Mouse (Mus musculus) embryonic facial prominence, embryonic 13.5 days (tissue): ENCODE results near the gene Gm20662. TPM values are rescaled to one million over a fixed set of nuclear protein-coding genes. Genes with fewer than 3 reads are reported as not detected.
A peak's percentile ranks its signal among the peaks of the same experiment; 100 is the strongest.

Experiments
- ATAC-seq: fragments of 200-750 bp; cut with Nextera tagmentation; 2 replicates; pipeline ENCODE4 v1.8.0; 2017; ENCODE audit warnings: low read depth; ENCODE audit not compliant: insufficient number of reproducible peaks, insufficient read depth, low FRiP score, low TSS enrichment
- H3K27ac ChIP-seq: fragments of 300-500 bp; sonication (generic); 2 replicates; pipeline ENCODE4 v1.5.1; 2015; ENCODE audit warnings: moderate library complexity, mild to moderate bottlenecking, inconsistent platforms
- H3K27me3 ChIP-seq: fragments of 300-500 bp; sonication (generic); 2 replicates; pipeline ENCODE4 v1.6.1; 2015; ENCODE audit warnings: mild to moderate bottlenecking, inconsistent platforms
- H3K36me3 ChIP-seq: fragments of 300-500 bp; sonication (generic); 2 replicates; pipeline ENCODE4 v1.6.1; 2015; ENCODE audit warnings: mild to moderate bottlenecking, inconsistent platforms
- H3K4me1 ChIP-seq: fragments of 300-500 bp; sonication (generic); 2 replicates; pipeline ENCODE4 v1.6.1; 2015; ENCODE audit warnings: inconsistent platforms
- H3K4me2 ChIP-seq: fragments of 300-500 bp; sonication (generic); 2 replicates; pipeline ENCODE4 v1.6.1; 2015; ENCODE audit warnings: moderate library complexity, mild to moderate bottlenecking, inconsistent platforms
- H3K4me3 ChIP-seq: fragments of 300-500 bp; sonication (generic); 2 replicates; pipeline ENCODE4 v1.5.1; 2015; ENCODE audit warnings: mild to moderate bottlenecking, inconsistent platforms
- H3K9ac ChIP-seq: fragments of 300-500 bp; sonication (generic); 2 replicates; pipeline ENCODE4 v1.6.1; 2015; ENCODE audit warnings: mild to moderate bottlenecking, inconsistent platforms
- H3K9me3 ChIP-seq: fragments of 300-500 bp; sonication (generic); 2 replicates; pipeline ENCODE4 v1.6.1; 2016; ENCODE audit warnings: inconsistent platforms
- WGBS: fragments of 180-500 bp; shearing (Covaris S2); methylation state at CpG from one replicate; pipeline ENCODE4 v1.1.7; 2015; ENCODE audit warnings: mixed read lengths; 5-methylcytosine and 5-hydroxymethylcytosine counted together
- microRNA-seq: library from miRNA; unstranded; fragments of <30 nt; microRNA quantifications from one replicate; pipeline ENCODE4, GENCODE M21; 2016
- polyA plus RNA-seq: library from polyadenylated mRNA; unstranded; fragments of >200 nt; fragmentation: Nextera tagmentation; extraction: Ambion mirVana; gene quantifications from 2 replicates; pipeline ENCODE4 v1.2.1, GENCODE M21; 2015

Gm20662 gene
- polyA plus RNA-seq, 1 experiment from 2014 or later: 0.58 TPM

GRCm38 (mm10) chr9:108080168-108080567 is 84.0 kb downstream of the Gm20662 start, which contains the start of gene Mst1:
TSS of gene Mst1 (plus strand) at chr9:108080436.
- H3K36me3 ChIP-seq: peaks cover 13% of the 10 kb centered on the region
- 65% methylated on average over 5 of the region's 5 CpGs for WGBS
- peak within 1 kb of the TSS; percentile 92 for H3K4me3 ChIP-seq
- no peak within 1 kb of the TSS for H3K27ac ChIP-seq
- H3K4me2 ChIP-seq: peak within 1 kb of the TSS; percentile 82
- no peak for ATAC-seq
- peak within 1 kb of the TSS; percentile 98 for H3K9ac ChIP-seq
- H3K27me3 ChIP-seq: peaks cover 44% of the 10 kb centered on the region
- H3K4me1 ChIP-seq: peaks cover 22% of the 10 kb centered on the region
- no peaks in the 10 kb centered on the region for H3K9me3 ChIP-seq

DNA sequence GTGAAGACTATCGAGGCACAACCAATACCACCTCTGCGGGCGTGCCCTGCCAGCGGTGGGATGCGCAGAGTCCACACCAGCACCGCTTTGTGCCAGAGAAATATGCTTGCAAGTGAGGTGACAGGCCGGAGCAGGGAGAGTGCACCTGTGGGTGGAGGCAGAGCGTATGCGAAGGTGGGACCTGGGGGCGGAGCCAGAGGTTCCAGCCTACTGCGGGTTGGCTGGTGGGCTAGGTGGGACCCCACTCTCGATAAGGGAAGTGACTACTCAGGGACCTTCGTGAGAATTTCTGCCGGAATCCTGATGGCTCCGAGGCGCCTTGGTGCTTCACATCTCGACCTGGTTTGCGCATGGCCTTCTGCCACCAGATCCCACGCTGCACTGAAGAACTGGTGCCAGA is 86.4 kb downstream of the Gm20662 start:
- peak overlapping the region; percentile 54 for H3K4me2 ChIP-seq

DNA sequence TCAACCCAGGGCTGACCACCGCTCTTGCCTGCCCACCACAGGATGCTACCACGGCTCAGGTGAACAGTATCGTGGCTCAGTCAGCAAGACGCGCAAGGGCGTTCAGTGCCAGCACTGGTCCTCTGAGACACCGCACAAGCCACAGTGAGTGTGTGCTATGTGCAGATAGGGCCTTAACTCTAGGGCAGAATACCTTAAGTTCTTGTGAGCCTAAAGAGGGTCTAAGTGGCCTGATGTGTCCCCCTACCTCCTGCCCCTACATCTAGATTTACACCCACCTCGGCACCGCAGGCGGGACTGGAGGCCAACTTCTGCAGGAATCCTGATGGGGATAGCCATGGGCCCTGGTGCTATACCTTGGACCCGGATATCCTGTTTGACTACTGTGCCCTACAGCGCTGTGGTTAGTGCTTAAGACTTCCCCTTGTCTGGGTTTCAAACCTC is 86.9 kb downstream of the Gm20662 start, which contains the start of gene Rnf123:
Gene Rnf123 (minus strand): TSS at position 359 of the 444 bp plus-strand sequence.
- H3K4me1 ChIP-seq: peaks cover 18% of the 10 kb centered on the region
- WGBS: 28% methylated on average over 12 of the region's 12 CpGs
- H3K4me3 ChIP-seq: peak within 1 kb of the TSS; percentile 28
- H3K4me2 ChIP-seq: peak within 1 kb of the TSS; percentile 54
- no peak within 1 kb of the TSS for H3K27ac ChIP-seq
- no peak for ATAC-seq
- no peaks in the 10 kb centered on the region for H3K9me3 ChIP-seq
- peak within 1 kb of the TSS; percentile 46 for H3K9ac ChIP-seq
- H3K36me3 ChIP-seq: peaks cover 42% of the 10 kb centered on the region
- peaks cover 44% of the 10 kb centered on the region for H3K27me3 ChIP-seq

More for the DNA sequence above, 86.4 kb downstream of the Gm20662 start:
- 5% methylated on average over 19 of the region's 19 CpGs for WGBS
- H3K4me1 ChIP-seq: peaks cover 22% of the 10 kb centered on the region
- H3K9ac ChIP-seq: peak overlapping the region; percentile 46
- H3K27me3 ChIP-seq: peaks cover 44% of the 10 kb centered on the region
- H3K27ac ChIP-seq: no peak overlapping the region
- peak overlapping the region; percentile 28 for H3K4me3 ChIP-seq
- H3K9me3 ChIP-seq: no peaks in the 10 kb centered on the region
- ATAC-seq: no peak
- peaks cover 37% of the 10 kb centered on the region for H3K36me3 ChIP-seq

GRCm38 (mm10) chr9:108083561-108083960 is 87.4 kb downstream of the Gm20662 start:
- H3K9ac ChIP-seq: no peak overlapping the region
- H3K9me3 ChIP-seq: no peaks in the 10 kb centered on the region
- H3K4me3 ChIP-seq: no peak overlapping the region
- peaks cover 44% of the 10 kb centered on the region for H3K27me3 ChIP-seq
- WGBS: 87% methylated on average over 6 of the region's 6 CpGs
- no peak for ATAC-seq
- H3K36me3 ChIP-seq: peaks cover 47% of the 10 kb centered on the region
- no peak overlapping the region for H3K27ac ChIP-seq
- peaks cover 13% of the 10 kb centered on the region for H3K4me1 ChIP-seq
- H3K4me2 ChIP-seq: no peak overlapping the region

GRCm38 (mm10) chr9:108085261-108085660 is 89.1 kb downstream of the Gm20662 start:
- 94% methylated on average over 4 of the region's 4 CpGs for WGBS
- Histone ChIP-seq H3K4me3 (no peak overlapping the region), H3K36me3 (peaks cover 64% of the 10 kb centered on the region), H3K9ac (no peak overlapping the region), H3K4me2 (no peak overlapping the region), H3K27me3 (peaks cover 42% of the 10 kb centered on the region), H3K4me1 (peaks cover 7% of the 10 kb centered on the region), H3K9me3 (no peaks in the 10 kb centered on the region), H3K27ac (no peak overlapping the region)
- ATAC-seq: no peak

DNA sequence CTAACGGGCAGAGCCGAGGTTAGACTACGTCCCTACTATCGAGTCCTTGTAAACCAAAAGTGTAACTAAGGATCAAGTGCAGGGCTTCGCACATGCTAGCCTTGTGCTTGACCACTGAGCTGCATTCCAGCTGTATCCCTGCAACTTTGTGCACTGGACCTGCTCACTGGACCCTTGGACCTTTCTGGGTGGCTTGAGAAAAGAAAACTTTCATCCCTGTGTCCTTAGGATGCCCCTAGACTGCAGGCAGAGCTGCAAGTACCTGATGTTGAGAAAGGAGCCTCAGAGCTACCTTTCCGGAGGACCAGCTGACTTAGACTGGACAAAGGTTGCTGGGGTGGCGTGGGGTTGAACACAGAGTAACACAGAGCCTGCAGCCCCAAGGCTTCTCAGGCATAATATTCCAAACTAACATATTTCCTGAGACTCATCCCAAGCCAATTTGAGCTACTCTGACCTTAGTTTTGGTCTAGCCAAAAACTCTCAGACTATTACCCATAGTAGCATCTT is 94.5 kb downstream of the Gm20662 start:
- no peaks in the 10 kb centered on the region for H3K27me3 ChIP-seq
- H3K4me3 ChIP-seq: no peak overlapping the region
- H3K9me3 ChIP-seq: no peaks in the 10 kb centered on the region
- H3K36me3 ChIP-seq: peaks cover 72% of the 10 kb centered on the region
- no peak overlapping the region for H3K9ac ChIP-seq
- H3K4me1 ChIP-seq: peaks cover 15% of the 10 kb centered on the region; the same call in 1 of the 2 replicates
- no peak overlapping the region for H3K4me2 ChIP-seq
- no peak overlapping the region for H3K27ac ChIP-seq
- no peak for ATAC-seq
- WGBS: 93% methylated on average over 7 of the region's 7 CpGs

- Histone ChIP-seq H3K9me3 (no peaks in the 10 kb centered on the region), H3K4me3 (peak overlapping the region; percentile 65), H3K27me3 (no peaks in the 10 kb centered on the region), H3K4me2 (peak overlapping the region; percentile 96), H3K36me3 (peaks cover 43% of the 10 kb centered on the region), H3K4me1 (peaks cover 19% of the 10 kb centered on the region; the same call in 1 of the 2 replicates), H3K27ac (peak overlapping the region; percentile 84; the same call in 1 of the 2 replicates), H3K9ac (peak overlapping the region; percentile 77)
- 71% methylated on average over 10 of the region's 10 CpGs for WGBS
- no peak for ATAC-seq
These were observed 97.4 kb downstream of the Gm20662 start for GRCm38 (mm10) chr9:108093586-108093985.

DNA sequence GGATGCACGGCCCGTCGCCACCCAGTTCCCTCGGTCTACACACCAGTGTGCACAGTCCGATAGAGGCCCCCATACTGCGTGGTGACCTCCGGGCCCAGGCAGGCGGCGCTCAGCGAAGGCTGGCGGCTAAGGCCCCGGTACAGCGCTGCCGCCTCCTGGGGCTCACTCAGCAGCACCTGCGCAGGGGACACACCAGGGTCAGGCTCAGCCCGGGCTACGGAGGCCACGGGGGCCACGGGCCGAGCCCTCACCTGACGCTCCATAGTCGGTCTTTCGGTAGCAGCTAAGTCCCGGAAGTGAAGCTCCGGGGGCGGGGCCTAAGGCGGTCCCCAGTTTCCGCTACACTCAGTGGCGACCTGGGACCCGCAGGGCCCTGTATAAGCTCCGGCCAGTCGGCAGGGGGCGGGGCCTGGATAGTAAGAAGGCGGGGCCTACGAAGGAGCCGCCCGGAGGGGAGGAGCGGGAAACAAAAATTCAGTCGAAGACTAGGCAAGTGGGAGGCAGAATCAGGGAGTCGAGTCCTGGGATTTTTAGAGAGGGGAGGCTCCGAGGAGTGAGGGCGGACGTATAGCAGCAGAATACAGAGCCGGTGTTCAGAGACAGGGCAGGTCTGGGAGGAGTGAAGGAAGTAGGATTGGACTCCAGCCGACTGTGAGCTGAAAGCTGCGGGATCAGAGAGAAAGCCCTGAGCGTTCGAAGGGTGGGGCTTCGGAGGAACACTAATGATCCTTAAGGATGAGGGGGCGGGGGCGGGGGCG is 98.2 kb downstream of the Gm20662 start, which contains the start of gene Apeh:
Gene Apeh (minus strand): TSS at position 423 of the 758 bp plus-strand sequence.
- H3K4me2 ChIP-seq: peak within 1 kb of the TSS; percentile 96
- WGBS: under 1% methylated on average over 51 of the region's 52 CpGs
- H3K9ac ChIP-seq: peak within 1 kb of the TSS; percentile 77
- peaks cover 19% of the 10 kb centered on the region for H3K4me1 ChIP-seq
- peak within 1 kb of the TSS; percentile 65 for H3K4me3 ChIP-seq
- ATAC-seq: peak; percentile 83
- peak within 1 kb of the TSS; percentile 84 for H3K27ac ChIP-seq
- peaks cover 35% of the 10 kb centered on the region for H3K36me3 ChIP-seq
- H3K9me3 ChIP-seq: no peaks in the 10 kb centered on the region
- no peaks in the 10 kb centered on the region for H3K27me3 ChIP-seq

Small RNA genes within 50 kb of the gene (microRNA-seq; reads per million reads assigned to microRNA genes)
- gene Mir7088: not detected

Other genes starting within 250 kb of the Gm20662 start
- 262 and 274 TPM in 2 replicates for gene Rbm5, start 225.4 kb upstream of the Gm20662 start, polyA plus RNA-seq
- gene Rbm6, start 123.1 kb upstream of the Gm20662 start, polyA plus RNA-seq: 102 and 108 TPM in 2 replicates
- gene Mon1a, start 108.2 kb upstream of the Gm20662 start, polyA plus RNA-seq: 14.7 and 14.9 TPM in 2 replicates
- 5.1 and 6.3 TPM in 2 replicates for gene Mst1r, start 89.5 kb upstream of the Gm20662 start, polyA plus RNA-seq
- not detected in 2 replicates for gene Actl11, start 67.9 kb upstream of the Gm20662 start, polyA plus RNA-seq
- gene Camkv, start 60.7 kb upstream of the Gm20662 start, polyA plus RNA-seq: 9.1 and 9.7 TPM in 2 replicates
- 23.8 and 29.0 TPM in 2 replicates for gene Traip, start 46.2 kb upstream of the Gm20662 start, polyA plus RNA-seq
- 25.7 and 28.1 TPM in 2 replicates for gene Uba7, start 20.8 kb upstream of the Gm20662 start, polyA plus RNA-seq
- gene Gm20661, start 13.3 kb upstream of the Gm20662 start, polyA plus RNA-seq: 7.2 and 9.9 TPM in 2 replicates
- 79.2 and 86.1 TPM in 2 replicates for gene Inka1, start 10.5 kb upstream of the Gm20662 start, polyA plus RNA-seq
- 13.0 and 14.5 TPM in 2 replicates for gene Cdhr4, start 3.9 kb upstream of the Gm20662 start, polyA plus RNA-seq
- 71.4 and 71.9 TPM in 2 replicates for gene Ip6k1, start 6.2 kb downstream of the Gm20662 start, polyA plus RNA-seq
- gene Gmppb, start 52.9 kb downstream of the Gm20662 start, polyA plus RNA-seq: 27.4 and 31.5 TPM in 2 replicates
- 3.4 and 3.7 TPM in 2 replicates for gene Amigo3, start 56.8 kb downstream of the Gm20662 start, polyA plus RNA-seq
- gene Mst1, start 84.1 kb downstream of the Gm20662 start, polyA plus RNA-seq: 0.38 and 1.0 TPM in 2 replicates
- 31.2 and 36.2 TPM in 2 replicates for gene Rnf123, start 87.0 kb downstream of the Gm20662 start, polyA plus RNA-seq
- 40.8 and 45.6 TPM in 2 replicates for gene Apeh, start 98.3 kb downstream of the Gm20662 start, polyA plus RNA-seq
- 0.63 and 0.69 TPM in 2 replicates for gene Bsn, start 194.0 kb downstream of the Gm20662 start, polyA plus RNA-seq